ENCODE assay signal across 27 mouse cellular contexts in genomic region chr1:83723096-83723495, GRCm38 (mm10).
A peak's percentile ranks its signal among the peaks of the same experiment; 100 is the strongest.
DNase-seq lines count a peak whose midpoint lies in the region; ATAC-seq and TF ChIP-seq lines count a peak whose summit lies in the region.
"Had no signal": no experiment of that assay in that cellular context is flagged by ENCODE, and none has a peak within 500 bp of the region (broad histone marks: within the 10 kb centered on the region; RNA-seq: fewer than 3 reads in every experiment).

No protein-coding gene starts in this region.

- no peaks in the 10 kb centered on the region for H3K27me3 ChIP-seq in heart, embryonic 12.5 days (replicated peaks)
- no peaks in the 10 kb centered on the region for H3K27me3 ChIP-seq in lung, embryonic 14.5 days (ENCODE audit: insufficient read depth, low read length)
- H3K27me3 ChIP-seq: CH12.LX; forebrain, embryonic 13.5 days; hindbrain, embryonic 12.5 days; intestine, embryonic 15.5 days; liver, embryonic 13.5 days; megakaryocyte, embryonic 14.5 days; neural tube, embryonic 12.5 days; stomach, embryonic 15.5 days had no signal

- no peak overlapping the region for H3K4me2 ChIP-seq in heart, embryonic 12.5 days
- no peak overlapping the region for H3K4me2 ChIP-seq in lung, embryonic 14.5 days
- H3K4me2 ChIP-seq: forebrain, embryonic 13.5 days; heart, embryonic 11.5 days; hindbrain, embryonic 12.5 days; intestine, embryonic 15.5 days; liver, embryonic 13.5 days; neural tube, embryonic 12.5 days; stomach, embryonic 15.5 days had no signal

- H3K4me3 ChIP-seq in heart, embryonic 12.5 days, result no peak overlapping the region
- H3K4me3 ChIP-seq in lung, embryonic 14.5 days (ENCODE audit: low read depth, low read length), result no peak overlapping the region
- H3K4me3 ChIP-seq: erythroblast, embryonic 14.5 days; forebrain, embryonic 13.5 days; hindbrain, embryonic 12.5 days; intestine, embryonic 15.5 days; liver, embryonic 13.5 days; megakaryocyte, embryonic 14.5 days; neural tube, embryonic 12.5 days; stomach, embryonic 15.5 days had no signal

- WGBS in heart, embryonic 12.5 days, result 73% methylated on average over 1 of the region's 1 CpGs
- 34% methylated on average over 1 of the region's 1 CpGs for WGBS in lung, embryonic 14.5 days

- H3K27ac ChIP-seq in heart, embryonic 12.5 days (ENCODE audit: poor library complexity, severe bottlenecking), result no peak overlapping the region
- H3K27ac ChIP-seq in lung, embryonic 14.5 days (ENCODE audit: low read depth), result no peak overlapping the region
- H3K27ac ChIP-seq: forebrain, embryonic 13.5 days; hindbrain, embryonic 12.5 days; intestine, embryonic 15.5 days; liver, embryonic 13.5 days; neural tube, embryonic 12.5 days; stomach, embryonic 15.5 days had no signal

- H3K9ac ChIP-seq in heart, embryonic 12.5 days, result no peak overlapping the region
- H3K9ac ChIP-seq in lung, embryonic 14.5 days, result no peak overlapping the region
- H3K9ac ChIP-seq: forebrain, embryonic 13.5 days; hindbrain, embryonic 12.5 days; intestine, embryonic 15.5 days; liver, embryonic 13.5 days; neural tube, embryonic 12.5 days; stomach, embryonic 15.5 days had no signal

- no peaks in the 10 kb centered on the region for H3K9me3 ChIP-seq in heart, embryonic 12.5 days (replicated peaks)
- H3K9me3 ChIP-seq in lung, embryonic 14.5 days (ENCODE audit: low read depth, low read length), result no peaks in the 10 kb centered on the region
- H3K9me3 ChIP-seq: forebrain, embryonic 13.5 days; hindbrain, embryonic 12.5 days; intestine, embryonic 15.5 days; liver, embryonic 13.5 days; megakaryocyte, embryonic 14.5 days; neural tube, embryonic 12.5 days; stomach, embryonic 15.5 days had no signal

- no peak for TF ChIP-seq CTCF in lung, embryonic 14.5 days (IDR thresholded peaks at IDR 0.05; ENCODE audit: low read depth)

- intact Hi-C loops in heart, postnatal 10 days (cut with DNase I), result loop anchor here (10.0 kb wide), 1 partner anchor 972 kb away; the partner anchor contains the start of gene Dner

- peak; percentile 26 to 32 for DNase-seq in heart, postnatal 10 days
- DNase-seq in lung, embryonic 14.5 days, result peak; percentile 11
- DNase-seq in lung, postnatal 36 days, result no peak
- peak; percentile 30 for DNase-seq in gastrocnemius, adult 18-20 months (ENCODE audit: low spot score)
- peak; percentile 41 for DNase-seq in gastrocnemius, postnatal 25 days
- no peak for DNase-seq in adrenal gland, postnatal 10 days
- DNase-seq: adrenal gland, adult 2 months; B cell, adult 2 months; cerebellum, adult 2 months; kidney, adult 9 months; kidney, postnatal 25 days; liver, embryonic 13.5 days; lung, adult 2 months; midbrain, embryonic 14.5 days; right cerebral cortex, adult 18-20 months; right cerebral cortex, postnatal 4 days had no signal

- H3K4me1 ChIP-seq in heart, embryonic 12.5 days (replicated peaks), result no peaks in the 10 kb centered on the region
- no peaks in the 10 kb centered on the region for H3K4me1 ChIP-seq in lung, embryonic 14.5 days (ENCODE audit: insufficient read depth)
- H3K4me1 ChIP-seq: forebrain, embryonic 13.5 days; hindbrain, embryonic 12.5 days; intestine, embryonic 15.5 days; liver, embryonic 13.5 days; megakaryocyte, embryonic 14.5 days; neural tube, embryonic 12.5 days; stomach, embryonic 15.5 days had no signal

- no peaks in the 10 kb centered on the region for H3K36me3 ChIP-seq in heart, embryonic 12.5 days
- H3K36me3 ChIP-seq in lung, embryonic 14.5 days (ENCODE audit: insufficient read depth), result no peaks in the 10 kb centered on the region
- H3K36me3 ChIP-seq: G1E; hindbrain, embryonic 12.5 days; intestine, embryonic 15.5 days; liver, embryonic 13.5 days; neural tube, embryonic 12.5 days; stomach, embryonic 15.5 days had no signal

- no peak for ATAC-seq in heart, embryonic 12.5 days (ENCODE audit: insufficient number of reproducible peaks, low FRiP score)
- ATAC-seq in lung, embryonic 14.5 days (ENCODE audit: insufficient read depth), result no peak
- ATAC-seq: forebrain, embryonic 13.5 days; intestine, embryonic 15.5 days had no signal

Comparison
In these comparisons a context has a peak if more than half of its experiments do, and no peak if none do; other contexts are left out.
1. DNase-seq: peak in heart, postnatal 10 days (2 of 2), lung, embryonic 14.5 days (single experiment), gastrocnemius, adult 18-20 months (single experiment) and gastrocnemius, postnatal 25 days (single experiment); none in lung, postnatal 36 days (single experiment) and adrenal gland, postnatal 10 days (single experiment).